Mouse (Mus musculus) retina, postnatal 1 day (tissue): Measurements from ENCODE around the gene Wnt8b.

ENCODE experiments used
- DNase-seq: peaks from one replicate; pipeline ENCODE4 v3.0.0-alpha.2; 2012

Gene Wnt8b

GRCm38 (mm10) chr19:44513054-44513833, 20.0 kb downstream of the Wnt8b start:
- DNase-seq: peak; percentile 76

- no peak for DNase-seq
Observed at GRCm38 (mm10) chr19:44513921-44514482, 20.7 kb downstream of the Wnt8b start.

GRCm38 (mm10) chr19:44514521-44515451, 21.5 kb downstream of the Wnt8b start:
- DNase-seq: peak; percentile 64

- DNase-seq: no peak
Observed at GRCm38 (mm10) chr19:44515769-44516168, 22.5 kb downstream of the Wnt8b start.

- peak; percentile 61 for DNase-seq
Observed at GRCm38 (mm10) chr19:44517996-44518768, 24.9 kb downstream of the Wnt8b start.

- peak; percentile 61 for DNase-seq
Observed at GRCm38 (mm10) chr19:44519152-44519551, 25.9 kb downstream of the Wnt8b start.

DNA sequence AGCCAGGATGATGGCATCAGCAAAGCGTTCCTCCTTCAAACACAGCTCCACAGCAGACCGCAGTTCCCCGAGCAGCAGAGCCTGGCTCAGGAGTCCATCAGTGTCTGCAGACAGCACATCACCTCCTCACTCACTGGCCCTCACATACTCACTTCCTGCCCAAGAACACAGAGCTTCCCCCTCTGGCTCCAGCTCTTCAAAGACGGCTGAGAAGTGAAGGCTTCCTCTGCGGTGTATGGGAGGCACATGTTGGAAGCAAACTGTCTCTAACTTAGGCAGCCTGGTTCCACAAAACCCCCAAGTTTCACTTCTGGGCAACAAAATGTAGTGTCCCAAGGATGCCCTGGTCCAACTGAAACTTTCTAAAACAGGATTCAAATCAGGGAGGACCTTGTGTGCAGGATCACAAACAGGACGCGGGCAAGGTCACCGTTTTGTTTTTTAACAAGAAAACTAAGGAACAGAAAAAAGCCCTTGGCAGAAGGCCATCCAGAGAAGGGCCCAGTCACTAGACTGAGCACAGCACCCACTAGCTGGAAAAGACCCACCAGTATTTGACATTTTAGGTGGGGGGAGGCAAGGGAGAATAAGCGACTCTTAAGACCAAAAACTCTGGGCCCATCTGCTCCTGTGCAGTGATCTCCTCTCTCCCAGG, 32.4 kb downstream of the Wnt8b start:
- DNase-seq: no peak

- no peak for DNase-seq
Observed at GRCm38 (mm10) chr19:44530018-44530417, 36.7 kb downstream of the Wnt8b start.

GRCm38 (mm10) chr19:44535376-44535775, 42.1 kb downstream of the Wnt8b start:
- peak; percentile 52 for DNase-seq

- no peak for DNase-seq
Observed at GRCm38 (mm10) chr19:44537416-44537815, 44.1 kb downstream of the Wnt8b start.

DNA sequence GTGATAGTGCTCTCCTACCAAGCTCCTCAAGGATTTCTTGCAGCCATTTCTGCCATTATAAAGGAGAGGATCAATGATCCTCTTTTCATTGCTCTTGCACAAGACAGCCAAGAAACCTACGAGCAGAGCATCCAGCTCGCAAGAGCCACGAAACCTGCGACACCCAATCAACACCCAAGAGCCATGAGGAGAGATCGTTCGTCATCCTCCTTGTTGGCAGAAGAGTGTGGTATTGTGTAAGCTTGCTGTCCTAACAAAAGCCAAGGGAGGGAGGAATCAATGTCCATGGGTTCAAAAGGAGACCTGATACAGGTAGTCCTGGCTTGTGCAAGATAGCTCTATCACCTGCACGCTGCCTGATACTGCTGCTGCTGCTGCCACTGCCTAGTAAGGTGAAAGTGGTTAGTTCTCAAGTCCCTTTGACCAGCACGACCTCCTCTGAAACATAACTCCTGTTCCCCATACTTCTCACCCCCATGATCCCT, 49.5 kb downstream of the Wnt8b start:
- no peak for DNase-seq

- DNase-seq: no peak
Observed at GRCm38 (mm10) chr19:44544372-44544771, 51.1 kb downstream of the Wnt8b start.

DNA sequence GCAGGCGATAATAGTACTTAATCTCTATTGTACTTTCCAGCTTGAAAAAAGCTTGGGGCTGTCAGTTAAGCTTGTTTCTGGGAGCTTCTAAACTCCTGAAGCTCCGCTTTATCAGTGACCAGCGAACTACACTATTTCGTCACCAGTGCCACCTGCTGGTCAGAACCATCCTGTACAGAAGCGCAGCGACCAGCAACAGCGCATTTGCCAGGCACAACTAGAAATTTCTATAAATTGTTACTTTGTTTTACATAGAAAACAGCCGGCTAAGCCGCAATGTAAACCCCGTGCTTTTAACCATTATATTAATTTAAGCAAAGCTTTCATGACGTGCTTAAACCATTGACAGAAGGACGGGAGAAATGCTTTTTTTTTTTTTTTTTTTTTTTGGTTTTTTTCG, 51.5 kb downstream of the Wnt8b start:
- DNase-seq: peak; percentile 85

GRCm38 (mm10) chr19:44545321-44546041, 52.2 kb downstream of the Wnt8b start, which contains the start of gene Sec31b:
Sec31b (minus strand) TSS chr19:44545864.
- DNase-seq: peak; percentile 59

- DNase-seq: no peak
Observed at GRCm38 (mm10) chr19:44552731-44553130, 59.5 kb downstream of the Wnt8b start, which contains the start of gene Gm20538. Gm20538 (minus strand) TSS chr19:44552831.

- DNase-seq: no peak
Observed at GRCm38 (mm10) chr19:44553286-44553685, 60.0 kb downstream of the Wnt8b start.

- no peak for DNase-seq
Observed at GRCm38 (mm10) chr19:44554490-44554860, 61.2 kb downstream of the Wnt8b start.

GRCm38 (mm10) chr19:44554861-44555590, 61.8 kb downstream of the Wnt8b start, which contains the start of gene Ndufb8:
Ndufb8 (minus strand) TSS chr19:44555440.
- peak; percentile 96 for DNase-seq

DNA sequence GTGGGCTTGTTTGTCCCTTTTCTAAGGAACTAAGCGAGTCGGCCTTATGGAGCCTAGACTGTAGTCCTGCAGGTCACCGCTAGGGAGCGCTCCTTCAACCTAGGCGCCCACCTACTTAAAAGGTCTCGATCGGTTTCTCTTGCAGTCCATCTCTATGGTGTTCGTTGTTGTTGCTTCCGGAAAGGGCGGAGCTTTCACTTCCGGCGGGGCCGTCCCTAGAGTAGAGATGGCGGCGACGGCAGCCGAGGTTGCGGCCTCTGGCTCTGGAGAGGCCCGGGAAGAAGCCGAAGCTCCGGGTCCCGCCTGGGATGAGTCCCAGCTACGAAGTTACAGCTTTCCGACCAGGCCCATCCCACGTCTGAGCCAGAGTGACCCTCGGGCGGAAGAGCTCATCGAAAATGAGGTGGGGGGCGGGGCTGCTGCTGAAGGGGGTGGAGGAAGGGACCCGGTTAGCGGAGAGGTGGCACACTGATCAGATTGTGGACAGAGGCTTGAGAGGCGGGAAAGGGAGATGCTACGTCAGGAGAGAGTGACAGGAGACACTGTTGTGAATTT, 69.5 kb downstream of the Wnt8b start, which contains the start of gene Hif1an:
Gene Hif1an (plus strand): TSS at position 199 of the 555 bp plus-strand sequence.
- peak; percentile 99 for DNase-seq
